Mouse (Mus musculus) large intestine, adult 2 months (tissue): ENCODE data around the gene Dab2. TPM values are rescaled to one million over a fixed set of nuclear protein-coding genes. Genes with fewer than 3 reads are reported as not detected.

Experiments used
- DNase-seq: peaks from one replicate; pipeline ENCODE4 v3.0.0-alpha.2; 2012; ENCODE audit warnings: low read depth, low spot score
- WGBS: fragments of 180-500 bp; shearing (Covaris S2); methylation state at CpG from one replicate; pipeline ENCODE4 v1.1.7; 2018; 5-methylcytosine and 5-hydroxymethylcytosine counted together
- polyA plus RNA-seq: library from polyadenylated mRNA; depleted of rRNA; stranded (reverse); fragments of >200 nt; gene quantifications from 2 replicates; pipeline ENCODE4 v1.2.3, GENCODE M21; 2012

Gene Dab2
- polyA plus RNA-seq, 1 experiment, result 4.2 TPM

DNA sequence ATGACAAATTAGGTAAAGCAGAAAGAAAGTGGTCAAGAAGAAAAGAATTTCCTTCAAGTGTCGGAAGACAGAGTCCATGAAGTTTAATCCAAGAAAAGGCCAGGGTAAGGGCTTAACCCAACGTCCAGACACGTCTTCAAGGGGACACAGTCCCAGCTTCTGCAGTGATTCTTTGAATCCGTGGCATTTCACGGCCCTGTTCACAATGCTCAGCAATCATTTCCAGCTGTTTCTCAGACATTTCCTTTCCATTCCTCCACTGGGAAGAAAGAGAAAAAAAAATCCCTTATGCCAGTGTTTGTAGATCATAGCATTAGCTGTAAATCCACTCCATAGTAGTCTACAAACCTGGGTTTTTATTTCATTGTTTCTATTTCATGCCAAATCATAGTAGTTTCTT lies 22.7 kb downstream of the Dab2 start:
- no peak for DNase-seq
- WGBS, result 84% methylated on average over 5 of the region's 5 CpGs

DNA sequence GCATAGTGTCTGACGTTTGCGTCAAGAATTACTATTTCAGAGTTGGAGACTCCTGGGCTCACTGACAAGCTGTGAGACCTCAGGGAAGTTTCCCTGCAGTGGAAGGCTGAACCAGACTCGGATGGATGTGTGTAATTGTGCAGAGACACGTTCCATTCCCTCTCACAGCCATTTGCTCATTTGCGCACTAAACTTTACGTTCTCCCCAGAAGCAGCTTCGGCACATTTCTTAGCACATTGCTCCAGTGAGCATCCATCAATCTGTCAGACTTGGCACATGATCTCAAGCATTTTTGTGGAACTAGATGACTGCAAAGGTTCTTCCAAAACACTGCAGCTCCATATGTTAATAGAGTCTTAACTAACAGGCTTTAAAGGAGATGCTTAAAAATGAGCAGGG lies 24.0 kb downstream of the Dab2 start:
- no peak for DNase-seq
- WGBS, result 75% methylated on average over 7 of the region's 7 CpGs

DNA sequence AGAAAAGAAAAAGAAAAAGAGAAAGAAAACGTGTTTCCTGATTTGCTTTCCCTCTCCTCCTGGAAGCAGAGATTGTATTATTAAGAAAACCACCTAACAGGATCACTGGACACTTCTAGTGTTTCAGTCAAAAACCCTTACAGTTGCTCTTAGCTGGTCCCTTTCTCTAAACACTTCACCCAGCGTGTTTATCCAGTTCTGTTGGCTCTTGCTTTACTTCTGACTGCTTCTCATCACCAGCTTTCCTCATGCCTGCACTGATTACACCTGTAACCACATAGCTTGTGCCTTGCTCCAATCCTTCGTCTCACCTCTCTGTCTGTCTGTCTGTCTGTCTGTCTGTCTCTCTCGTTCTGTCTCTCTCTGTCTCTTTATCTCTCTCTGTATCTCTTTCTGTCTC lies 25.9 kb downstream of the Dab2 start:
- DNase-seq, result no peak
- WGBS, result 75% methylated on average over 4 of the region's 4 CpGs

DNA sequence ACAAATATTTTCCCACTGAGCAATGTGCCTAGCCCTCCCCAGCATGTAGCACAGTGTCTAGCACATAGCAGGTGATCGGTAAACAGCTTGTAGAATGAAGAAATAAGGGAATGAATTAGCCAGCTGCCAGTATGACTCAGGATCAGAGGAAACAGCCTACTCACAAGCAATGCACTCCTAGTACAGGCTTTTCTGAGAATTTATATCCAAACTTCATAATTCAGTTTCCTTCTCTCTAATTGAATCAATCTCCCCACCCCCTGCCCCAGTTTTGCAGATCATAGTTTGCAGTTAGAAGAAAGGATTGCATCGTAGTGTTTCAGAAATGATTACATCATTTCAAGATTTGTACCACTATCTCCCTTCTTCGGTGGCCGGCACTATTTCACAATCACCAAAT lies 26.4 kb downstream of the Dab2 start:
- WGBS, result 48% methylated on average over 4 of the region's 4 CpGs
- no peak for DNase-seq

DNA sequence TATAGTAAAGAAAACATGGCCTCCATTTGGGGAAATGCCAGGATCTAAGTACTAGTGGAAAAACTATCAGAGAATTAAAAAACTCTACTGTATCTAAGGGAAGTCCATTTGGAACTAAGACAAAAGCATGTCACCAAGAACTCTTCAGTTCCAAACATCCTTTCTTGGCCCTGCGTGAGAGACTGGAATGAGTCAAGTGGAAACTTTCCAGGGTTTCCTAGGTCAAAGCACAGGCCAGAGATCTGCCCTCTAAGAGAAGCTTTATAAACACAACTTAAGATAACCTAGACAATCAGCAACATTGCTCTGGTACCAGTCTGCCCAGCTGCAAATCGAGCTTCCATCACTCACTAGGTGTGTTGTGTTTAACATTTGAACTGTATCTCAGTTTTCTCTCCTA lies 31.8 kb downstream of the Dab2 start:
- WGBS, result 53% methylated on average over 2 of the region's 2 CpGs

DNA sequence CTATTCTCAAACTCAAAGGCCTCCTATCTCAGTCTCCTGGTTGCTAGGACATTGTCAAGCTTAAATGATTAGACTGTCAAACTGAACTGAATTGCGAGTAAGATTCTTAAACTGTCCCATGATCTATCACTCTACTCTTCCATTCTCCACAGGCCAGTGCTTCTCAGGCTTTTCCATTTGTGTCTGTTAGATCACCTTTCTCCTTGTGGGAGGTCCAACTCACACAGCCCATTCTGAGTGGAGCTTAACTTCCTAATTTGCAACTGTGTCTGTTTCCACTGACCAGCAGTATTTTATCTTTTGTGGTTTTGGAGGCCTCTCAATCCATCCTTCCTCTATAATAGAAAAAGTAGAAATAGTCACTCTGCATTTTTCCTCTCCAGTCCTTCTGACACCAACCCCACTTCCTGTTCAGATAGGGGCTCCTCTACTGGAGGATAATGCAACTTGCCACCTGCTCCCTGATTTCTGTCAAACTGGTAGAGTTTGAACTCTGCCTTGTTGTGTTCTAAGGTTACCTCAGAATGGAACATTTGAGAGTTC lies 35.1 kb downstream of the Dab2 start:
- no peak for DNase-seq

More for the DNA sequence above, 31.8 kb downstream of the Dab2 start:
- no peak for DNase-seq

DNA sequence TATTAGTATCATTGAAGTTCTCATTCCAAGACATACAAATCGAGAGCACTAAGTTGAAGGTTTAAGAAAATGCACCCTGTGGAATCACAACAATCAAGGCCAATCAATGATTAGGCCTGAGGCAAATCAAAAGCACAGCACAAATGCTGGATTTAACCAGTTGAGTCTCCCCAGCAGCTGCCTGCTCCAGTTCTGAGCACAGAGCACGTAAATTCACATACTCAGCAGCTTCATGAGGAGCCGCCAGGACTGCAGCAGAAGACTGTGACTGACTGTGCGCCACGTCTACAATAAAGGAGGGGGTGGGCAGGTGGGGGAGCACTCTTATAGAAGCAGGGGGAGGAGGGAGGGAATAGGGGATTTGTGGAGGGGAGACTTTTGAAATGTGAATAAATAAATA lies 40.2 kb downstream of the Dab2 start:
- 80% methylated on average over 5 of the region's 5 CpGs for WGBS
- no peak for DNase-seq

More for the DNA sequence above, 35.1 kb downstream of the Dab2 start:
- WGBS, result 95% methylated on average over 1 of the region's 1 CpGs

DNA sequence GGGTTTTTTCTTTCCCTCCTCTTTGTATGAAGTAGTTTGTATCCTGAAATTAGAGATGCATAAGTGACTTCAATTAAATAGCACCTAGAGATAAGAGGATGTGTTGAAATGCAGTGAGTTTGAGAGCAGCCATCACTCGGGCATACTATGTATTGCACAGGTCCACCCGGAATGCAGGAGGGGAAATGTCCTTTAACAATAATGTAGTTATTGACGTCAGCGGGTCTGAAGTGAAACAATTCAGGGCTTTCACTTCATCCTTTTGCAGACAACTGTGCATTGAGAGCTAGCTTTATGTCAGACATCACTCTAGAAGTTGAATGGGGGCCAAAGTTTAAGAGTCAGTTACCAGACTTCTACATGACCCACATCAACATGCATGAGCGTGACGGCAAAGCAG lies 40.8 kb downstream of the Dab2 start:
- DNase-seq, result no peak
- WGBS, result 83% methylated on average over 6 of the region's 6 CpGs

DNA sequence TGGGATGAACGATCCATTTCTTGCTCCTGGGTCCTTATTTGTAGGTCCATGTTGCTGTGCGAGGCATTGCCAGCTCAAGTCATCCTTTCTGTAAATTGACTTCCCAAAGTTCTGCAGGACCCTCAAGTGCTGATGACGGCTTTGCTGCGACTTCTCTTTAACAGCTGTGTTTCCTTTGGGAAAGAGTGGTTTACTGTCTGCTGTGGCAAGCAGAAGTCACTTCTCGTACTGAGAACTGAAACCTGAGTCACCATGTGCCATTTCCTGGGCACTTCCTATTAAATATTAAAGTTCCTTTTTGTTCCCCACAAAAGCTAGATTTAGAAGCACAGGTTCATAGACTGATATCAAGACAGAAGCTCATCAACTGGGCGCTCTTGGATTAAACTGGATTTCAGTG lies 41.8 kb downstream of the Dab2 start:
- 79% methylated on average over 6 of the region's 6 CpGs for WGBS
- DNase-seq, result no peak

DNA sequence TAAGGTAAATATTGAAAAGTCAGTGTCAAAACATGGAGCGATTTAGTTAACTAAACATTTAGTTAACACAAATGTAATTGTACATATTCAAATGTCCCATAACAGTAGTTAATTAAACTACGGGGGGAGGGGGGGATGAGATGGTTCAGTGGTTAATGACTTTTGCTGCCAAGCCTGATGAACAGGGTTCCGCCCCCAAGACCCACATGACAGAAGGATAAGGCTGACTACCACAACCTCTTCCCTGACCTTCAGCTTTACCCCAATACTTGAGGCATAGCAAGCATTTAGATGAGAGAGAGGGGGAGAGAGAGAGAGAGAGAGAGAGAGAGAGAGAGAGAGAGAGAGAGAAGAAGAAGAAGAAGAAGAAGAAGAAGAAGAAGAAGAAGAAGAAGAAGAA lies 54.3 kb downstream of the Dab2 start:
- DNase-seq, result no peak
- WGBS, result 78% methylated on average over 3 of the region's 3 CpGs

DNA sequence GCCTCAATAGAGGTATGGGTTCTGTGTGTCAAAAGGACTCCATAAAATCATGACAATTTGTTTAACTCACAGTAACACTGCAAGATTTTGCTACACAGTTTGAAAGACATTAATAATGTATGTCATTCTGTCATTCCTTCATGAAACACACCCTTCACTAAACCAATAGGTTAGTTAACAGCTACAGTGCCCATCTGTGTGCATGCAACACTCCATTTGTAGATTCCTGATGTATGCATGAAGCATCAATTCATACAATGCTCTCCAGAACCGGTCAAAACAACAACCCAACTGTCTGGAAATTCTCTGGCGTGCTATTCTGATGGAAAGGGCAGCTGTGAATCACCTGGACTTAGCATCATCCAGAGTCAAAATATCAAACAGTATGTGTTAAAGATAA lies 60.3 kb downstream of the Dab2 start:
- 82% methylated on average over 2 of the region's 2 CpGs for WGBS
- DNase-seq, result no peak

DNA sequence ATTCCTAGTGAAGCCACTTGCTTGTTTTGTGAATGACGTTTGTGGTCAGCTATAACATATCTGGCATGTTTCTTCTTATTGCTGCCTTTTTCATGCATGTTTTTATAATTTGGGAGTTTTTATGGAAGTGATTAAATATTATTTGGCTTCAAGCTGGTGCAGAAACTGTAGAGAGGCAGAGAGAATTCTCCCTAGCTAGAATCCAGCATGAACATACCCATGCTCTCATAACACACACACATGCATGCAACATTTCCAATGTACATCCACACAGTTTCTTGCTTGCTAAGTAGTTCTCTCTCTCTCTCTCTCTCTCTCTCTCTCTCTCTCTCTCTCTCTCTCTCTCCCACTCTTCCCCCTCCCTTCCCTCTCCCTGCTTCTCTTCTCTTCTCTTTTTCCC lies 70.4 kb downstream of the Dab2 start:
- DNase-seq, result no peak
- WGBS, result 39% methylated on average over 1 of the region's 1 CpGs

DNA sequence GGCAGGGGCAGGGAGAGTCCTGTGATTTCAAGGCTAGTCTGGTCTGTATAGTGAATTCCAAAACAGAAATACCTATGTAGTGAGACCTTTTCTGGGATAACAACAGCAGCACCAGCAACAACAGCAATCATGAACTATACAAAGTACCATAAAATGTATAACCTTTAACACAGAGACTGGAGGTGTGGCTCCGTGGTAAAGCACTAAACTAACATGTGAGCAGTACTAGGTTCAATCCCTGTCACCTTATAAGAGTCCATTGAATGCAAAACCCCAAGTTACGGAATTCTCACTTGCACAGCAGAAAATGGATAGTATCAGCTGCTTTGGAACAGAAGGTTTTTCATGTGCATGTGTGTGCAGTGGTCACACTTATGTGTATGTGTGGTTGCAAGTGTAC lies 71.9 kb downstream of the Dab2 start:
- WGBS, result 43% methylated on average over 2 of the region's 2 CpGs
- no peak for DNase-seq

DNA sequence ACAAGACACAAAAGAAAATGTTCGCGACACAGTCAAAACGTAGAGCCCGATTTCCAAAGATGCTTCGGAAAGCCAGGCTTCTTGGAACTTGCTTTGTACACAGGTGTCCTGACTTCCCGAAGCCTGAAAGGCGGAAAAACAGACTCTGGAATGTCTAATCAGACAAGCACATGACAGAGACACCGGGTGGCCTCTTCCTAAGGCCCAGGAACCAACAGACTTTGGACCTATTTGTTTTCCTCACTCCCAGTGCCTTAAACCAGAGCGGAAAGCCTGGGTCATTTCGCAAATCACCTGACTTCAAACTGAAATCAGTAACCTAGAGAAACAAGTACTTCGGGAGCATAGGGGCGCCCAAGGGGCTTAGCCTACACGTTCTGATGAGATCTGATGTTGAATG lies 75.4 kb downstream of the Dab2 start:
- WGBS, result 59% methylated on average over 13 of the region's 13 CpGs
- no peak for DNase-seq

DNA sequence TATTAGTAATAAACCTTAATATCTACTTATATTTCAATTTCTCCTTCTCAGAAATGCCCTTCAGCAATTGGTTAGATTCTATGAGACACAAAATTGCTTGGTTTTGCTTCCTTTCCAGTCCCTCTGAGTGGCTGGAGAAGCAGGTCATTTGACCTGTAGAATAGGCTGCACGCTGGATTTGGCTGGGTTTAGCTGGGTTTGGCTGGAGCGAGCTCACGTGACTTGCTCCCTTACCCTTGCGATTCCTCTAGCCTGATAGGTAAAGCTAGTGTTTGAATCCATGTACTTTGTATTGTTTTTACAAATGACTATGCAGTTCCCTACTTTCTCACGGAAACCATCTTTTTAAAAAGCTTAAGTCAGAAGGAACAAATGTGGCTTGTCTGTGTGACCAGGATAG lies 76.4 kb downstream of the Dab2 start:
- WGBS, result 92% methylated on average over 5 of the region's 5 CpGs
- DNase-seq, result no peak

DNA sequence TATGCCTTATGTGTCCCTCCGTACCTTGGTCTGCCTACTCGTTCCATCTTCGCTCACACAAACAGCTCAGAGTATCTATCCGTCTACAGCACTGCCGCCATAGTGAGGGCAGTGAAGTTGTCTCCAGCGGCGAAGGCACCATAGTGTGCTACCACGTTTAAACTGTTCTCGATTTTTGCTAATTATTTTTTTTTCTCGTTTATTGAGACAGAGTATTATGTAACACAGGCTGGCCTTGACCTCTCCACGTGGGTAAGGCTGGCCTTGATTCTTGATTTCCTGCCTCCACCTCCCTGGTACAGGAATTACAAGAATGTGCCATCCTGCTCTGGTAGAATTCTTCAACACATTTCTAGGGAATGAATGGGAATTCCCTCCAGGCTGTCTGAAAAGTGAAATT lies 77.2 kb downstream of the Dab2 start:
- no peak for DNase-seq
- 84% methylated on average over 11 of the region's 11 CpGs for WGBS

DNA sequence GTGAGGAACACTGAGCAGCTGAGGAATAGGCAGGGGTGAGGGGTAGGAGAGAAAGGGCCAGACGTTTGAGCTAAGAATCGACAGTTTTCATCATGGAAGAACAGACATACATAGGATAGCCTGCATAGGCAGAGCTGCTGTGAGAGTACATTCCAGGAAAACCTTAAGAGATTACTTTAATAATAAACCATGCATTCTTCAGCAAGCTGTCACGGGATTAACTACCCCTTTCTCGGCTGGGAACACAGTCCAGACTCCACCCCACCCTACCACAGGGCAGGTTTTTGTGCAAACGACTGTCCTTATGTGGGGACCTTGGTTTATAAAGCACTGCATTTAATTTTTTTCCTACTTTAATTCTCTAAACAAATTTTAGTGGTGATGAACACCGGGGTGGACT lies 84.4 kb downstream of the Dab2 start:
- WGBS, result 21% methylated on average over 6 of the region's 6 CpGs
- no peak for DNase-seq

DNA sequence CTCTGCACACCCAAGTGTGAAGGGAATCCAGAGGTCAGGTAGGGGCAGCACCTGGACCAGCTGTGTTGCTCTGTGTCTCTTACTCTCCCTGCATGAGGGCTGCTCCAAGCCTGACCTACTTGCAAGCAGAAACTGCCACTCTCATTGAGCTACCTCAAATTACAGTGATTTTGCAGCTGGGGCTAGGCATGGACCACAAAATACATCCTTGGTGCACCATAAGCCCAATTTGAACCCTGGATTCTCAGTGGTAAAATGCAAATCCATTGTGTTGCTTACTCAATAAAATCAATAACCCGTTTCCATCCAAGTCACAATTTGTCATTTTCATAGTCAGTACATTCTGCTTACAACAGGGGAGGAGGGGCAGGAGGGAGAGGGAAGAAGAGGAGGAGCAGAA lies 85.7 kb downstream of the Dab2 start:
- WGBS, result 57% methylated on average over 1 of the region's 1 CpGs
- no peak for DNase-seq

DNA sequence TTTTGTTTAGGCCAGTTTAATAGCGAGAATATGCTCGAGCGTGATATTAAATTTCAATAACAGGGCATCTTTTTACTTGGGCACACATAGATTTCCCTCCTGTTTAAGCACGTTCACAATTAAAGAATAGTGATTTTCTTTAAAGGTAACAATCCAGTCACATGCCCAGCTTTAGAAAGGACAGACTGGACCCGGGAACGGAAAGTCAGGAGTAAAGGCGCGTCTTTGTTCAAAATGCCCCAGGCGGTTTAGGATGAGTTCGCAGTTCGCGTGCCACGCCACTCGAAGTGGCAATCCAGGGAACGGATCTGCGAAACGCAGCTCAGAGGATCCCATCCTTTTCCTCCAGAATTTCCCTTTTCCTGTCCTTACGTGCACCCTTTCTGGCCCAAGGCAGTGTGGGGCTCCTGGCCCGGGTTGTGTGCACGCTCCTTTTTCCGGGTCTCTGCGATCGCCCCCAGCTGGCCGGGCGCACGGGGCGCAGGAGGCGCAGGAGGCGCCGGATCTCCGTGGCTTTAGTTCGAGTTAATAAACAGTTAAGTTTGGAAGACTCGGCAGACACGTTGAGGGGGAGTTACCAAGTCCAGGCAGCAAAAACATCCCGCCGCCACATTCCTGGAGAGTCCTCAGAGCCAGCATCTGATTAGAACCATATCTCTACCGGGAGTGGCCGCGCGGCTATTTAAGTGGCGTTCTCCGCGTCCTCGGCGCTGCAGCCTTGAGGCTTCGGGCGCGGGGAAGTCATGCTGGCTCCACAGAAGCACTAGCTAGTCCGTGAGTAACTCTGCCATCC lies 86.8 kb downstream of the Dab2 start:
- 4% methylated on average over 49 of the region's 49 CpGs for WGBS
- no peak for DNase-seq

DNA sequence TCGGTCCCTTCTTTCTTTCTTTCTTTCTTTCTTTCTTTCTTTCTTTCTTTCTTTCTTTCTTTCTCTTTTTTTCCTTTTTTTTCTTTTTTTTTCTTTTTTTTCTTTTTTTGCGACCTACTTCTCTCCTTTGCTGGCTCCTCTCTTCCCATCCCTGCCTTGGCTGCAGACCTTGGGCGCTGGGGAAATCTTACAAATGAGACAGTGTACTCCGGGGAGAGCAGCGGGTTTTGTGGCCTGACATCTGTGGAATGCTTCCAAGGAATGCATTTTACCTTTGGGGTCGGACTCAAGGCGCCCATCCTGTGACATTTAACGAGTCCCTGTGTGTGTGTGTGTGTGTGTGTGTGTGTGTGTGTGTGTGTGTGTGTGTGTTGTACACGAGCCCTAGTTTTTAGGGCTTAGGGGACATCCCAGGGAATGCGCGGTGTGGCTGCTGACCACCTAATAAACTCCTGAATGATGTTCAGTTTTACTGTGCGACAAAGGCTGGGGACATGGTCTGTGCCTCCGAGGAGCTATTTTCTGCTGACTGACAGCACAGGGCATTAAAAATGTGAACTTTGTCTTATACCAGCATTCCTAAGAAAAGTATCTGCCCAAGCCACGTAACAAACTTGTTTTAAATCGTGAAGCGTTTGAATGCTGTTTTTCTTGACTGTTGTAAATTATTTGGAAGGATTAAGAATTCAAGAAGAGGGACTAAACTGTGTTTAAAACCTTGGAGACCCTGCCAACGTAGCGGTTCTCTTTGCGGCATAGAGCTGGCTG lies 87.6 kb downstream of the Dab2 start:
- 20% methylated on average over 19 of the region's 19 CpGs for WGBS
- no peak for DNase-seq

DNA sequence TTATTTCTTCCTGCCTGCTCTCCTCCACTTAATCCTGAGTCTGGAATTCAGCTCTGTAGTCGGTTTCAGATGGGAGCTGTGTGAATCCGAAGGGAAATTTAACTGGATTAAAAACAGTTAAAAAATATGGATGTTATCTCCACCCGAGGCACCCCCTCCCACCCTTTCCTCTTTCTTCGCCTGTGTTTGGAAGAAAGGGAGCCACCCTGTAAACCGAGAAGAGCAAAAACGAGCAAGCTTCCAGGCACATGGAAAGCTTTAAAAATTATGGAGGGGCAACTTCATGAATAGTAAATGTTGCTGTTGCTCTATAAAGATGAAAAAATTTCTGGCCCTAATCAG lies 88.1 kb downstream of the Dab2 start:
- 46% methylated on average over 6 of the region's 6 CpGs for WGBS
- DNase-seq, result no peak
